Mouse (Mus musculus) forebrain, embryonic 16.5 days (tissue): ENCODE results near the gene Tle3. TPM values are rescaled to one million over a fixed set of nuclear protein-coding genes. Genes with fewer than 3 reads are reported as not detected.

Source experiments
- ATAC-seq: fragments of 200-750 bp; cut with Nextera tagmentation; 2 replicates; pipeline ENCODE4 v1.8.0; 2017; ENCODE audit warnings: mild to moderate bottlenecking, moderate library complexity
- H3K27ac ChIP-seq: fragments of 300-500 bp; sonication (generic); 2 replicates; pipeline ENCODE4 v1.5.1; 2014; ENCODE audit warnings: low read length, control low read depth
- H3K27me3 ChIP-seq: fragments of 300-500 bp; sonication (generic); replicated peaks from 2 replicates; pipeline ENCODE4 v1.6.1; 2014; ENCODE audit warnings: low read length; ENCODE audit not compliant: control insufficient read depth, insufficient read depth
- H3K36me3 ChIP-seq: fragments of 300-500 bp; sonication (generic); 2 replicates; pipeline ENCODE4 v1.6.1; 2014; ENCODE audit not compliant: control insufficient read depth, insufficient read depth
- H3K4me1 ChIP-seq: fragments of 300-500 bp; sonication (generic); replicated peaks from 2 replicates; pipeline ENCODE4 v1.6.1; 2014; ENCODE audit warnings: low read length; ENCODE audit not compliant: control insufficient read depth, insufficient read depth
- H3K4me2 ChIP-seq: fragments of 300-500 bp; sonication (generic); 2 replicates; pipeline ENCODE4 v1.6.1; 2014; ENCODE audit warnings: mild to moderate bottlenecking, low read length, control low read depth
- H3K4me3 ChIP-seq: fragments of 300-500 bp; sonication (generic); replicated peaks from 2 replicates; pipeline ENCODE4 v1.5.1; 2014; ENCODE audit warnings: mild to moderate bottlenecking, low read length, control low read depth
- H3K9ac ChIP-seq: fragments of 300-500 bp; sonication (generic); replicated peaks from 2 replicates; pipeline ENCODE4 v1.6.1; 2014; ENCODE audit warnings: low read depth, low read length, control low read depth
- H3K9me3 ChIP-seq: fragments of 300-500 bp; sonication (generic); 2 replicates; pipeline ENCODE4 v1.6.1; 2016; ENCODE audit warnings: low read length; ENCODE audit not compliant: control insufficient read depth
- WGBS: fragments of 180-500 bp; shearing (Covaris S2); extraction: QIAGEN DNeasy Blood & Tissue Kit; methylation state at CpG from one replicate; pipeline ENCODE4 v1.1.7; 2014; 5-methylcytosine and 5-hydroxymethylcytosine counted together
- polyA plus RNA-seq: library from polyadenylated mRNA; unstranded; fragments of >200 nt; fragmentation: Nextera tagmentation; extraction: Ambion mirVana; gene quantifications from 2 replicates; pipeline ENCODE4 v1.2.1, GENCODE M21; 2015

Gene Tle3
- polyA plus RNA-seq, 1 experiment from 2014 or later, result 36.8 TPM

DNA sequence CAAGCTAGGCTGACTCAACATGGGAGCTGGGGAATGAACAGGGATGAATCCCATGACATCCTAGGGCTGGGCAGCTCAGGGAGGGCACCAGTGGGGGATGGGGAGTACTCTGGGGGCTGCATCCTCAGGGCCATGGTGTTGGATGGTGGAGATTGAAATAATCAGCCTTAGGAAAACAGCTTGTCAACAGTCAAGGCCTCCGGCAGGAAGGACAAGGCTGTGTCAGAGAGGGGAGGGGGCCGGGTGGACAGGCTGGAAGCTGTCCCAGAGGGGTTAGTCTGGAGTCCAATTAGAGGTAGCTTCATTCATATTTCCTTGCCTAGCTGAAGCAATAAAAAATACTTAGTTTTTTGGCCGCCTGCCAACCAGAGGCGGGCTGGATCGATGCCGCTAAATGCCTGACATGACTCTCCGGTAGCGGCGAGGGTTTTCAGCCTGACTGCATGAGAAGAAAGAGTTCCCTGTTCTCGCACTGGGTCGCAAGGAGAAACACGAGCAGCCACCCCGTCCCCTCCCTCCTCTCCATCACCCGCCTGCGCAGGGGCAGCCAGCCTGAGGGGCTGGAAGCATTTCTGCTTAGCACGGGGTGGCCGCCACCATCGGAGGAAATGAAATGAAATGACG is 32.9 kb downstream of the Tle3 start:
- ATAC-seq, result peak; percentile 86
- Histone ChIP-seq H3K9me3 (no peaks in the 10 kb centered on the region), H3K27me3 (no peaks in the 10 kb centered on the region), H3K4me3 (peak overlapping the region; percentile 18; the same call in 1 of the 2 replicates), H3K27ac (peak overlapping the region; percentile 80), H3K9ac (no peak overlapping the region), H3K4me2 (peak overlapping the region; percentile 49), H3K4me1 (peaks cover 79% of the 10 kb centered on the region), H3K36me3 (peaks cover 25% of the 10 kb centered on the region)
- WGBS, result 3% methylated on average over 19 of the region's 19 CpGs

DNA sequence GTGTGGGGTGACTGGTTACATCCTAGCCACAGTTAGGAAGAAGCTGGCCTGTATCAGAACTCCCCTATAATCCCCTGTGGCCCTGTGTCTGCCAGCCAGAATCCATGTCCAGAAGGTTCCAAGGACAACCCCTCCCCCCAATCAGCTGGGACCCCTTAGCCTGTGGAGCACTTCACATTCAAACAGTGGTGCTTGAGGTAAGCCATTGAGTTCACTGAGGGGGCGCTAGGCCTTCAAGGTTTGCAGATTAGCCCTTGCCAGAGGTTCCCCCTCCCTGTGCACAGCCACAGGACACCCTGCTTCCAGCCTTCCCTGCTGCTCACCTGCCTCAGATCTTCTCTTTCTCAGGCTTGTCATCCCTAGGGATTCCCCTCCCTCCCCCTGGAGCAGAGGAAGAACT is 34.2 kb downstream of the Tle3 start:
- H3K36me3 ChIP-seq, result peaks cover 30% of the 10 kb centered on the region
- ATAC-seq, result no peak
- H3K27me3 ChIP-seq, result no peaks in the 10 kb centered on the region
- H3K4me3 ChIP-seq, result no peak overlapping the region
- H3K9me3 ChIP-seq, result no peaks in the 10 kb centered on the region
- WGBS, result 57% methylated on average over 1 of the region's 1 CpGs
- H3K9ac ChIP-seq, result no peak overlapping the region
- H3K4me2 ChIP-seq, result no peak overlapping the region
- peaks cover 67% of the 10 kb centered on the region for H3K4me1 ChIP-seq
- H3K27ac ChIP-seq, result no peak overlapping the region; the same call in 1 of the 2 replicates

DNA sequence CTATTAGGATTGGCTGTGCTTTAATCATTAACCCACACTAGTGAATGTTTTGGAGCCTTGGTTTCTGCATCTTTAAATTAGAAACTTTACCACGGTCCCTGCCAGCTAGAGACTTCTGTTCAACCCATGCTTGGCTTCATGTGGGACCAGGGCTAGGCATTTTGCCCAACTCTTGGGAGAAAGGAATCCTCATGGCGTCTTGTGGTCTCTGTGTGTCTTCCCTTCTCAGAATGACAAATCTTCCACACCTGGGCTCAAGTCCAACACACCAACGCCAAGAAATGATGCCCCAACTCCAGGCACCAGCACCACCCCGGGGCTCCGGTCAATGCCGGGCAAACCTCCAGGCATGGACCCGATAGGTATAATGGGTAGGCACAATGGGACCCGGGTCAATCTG is 36.9 kb downstream of the Tle3 start:
- Histone ChIP-seq H3K4me1 (peaks cover 42% of the 10 kb centered on the region), H3K9me3 (no peaks in the 10 kb centered on the region), H3K4me2 (no peak overlapping the region), H3K4me3 (no peak overlapping the region), H3K27me3 (no peaks in the 10 kb centered on the region), H3K36me3 (peaks cover 47% of the 10 kb centered on the region), H3K9ac (no peak overlapping the region), H3K27ac (no peak overlapping the region)
- 63% methylated on average over 8 of the region's 8 CpGs for WGBS
- ATAC-seq, result no peak

DNA sequence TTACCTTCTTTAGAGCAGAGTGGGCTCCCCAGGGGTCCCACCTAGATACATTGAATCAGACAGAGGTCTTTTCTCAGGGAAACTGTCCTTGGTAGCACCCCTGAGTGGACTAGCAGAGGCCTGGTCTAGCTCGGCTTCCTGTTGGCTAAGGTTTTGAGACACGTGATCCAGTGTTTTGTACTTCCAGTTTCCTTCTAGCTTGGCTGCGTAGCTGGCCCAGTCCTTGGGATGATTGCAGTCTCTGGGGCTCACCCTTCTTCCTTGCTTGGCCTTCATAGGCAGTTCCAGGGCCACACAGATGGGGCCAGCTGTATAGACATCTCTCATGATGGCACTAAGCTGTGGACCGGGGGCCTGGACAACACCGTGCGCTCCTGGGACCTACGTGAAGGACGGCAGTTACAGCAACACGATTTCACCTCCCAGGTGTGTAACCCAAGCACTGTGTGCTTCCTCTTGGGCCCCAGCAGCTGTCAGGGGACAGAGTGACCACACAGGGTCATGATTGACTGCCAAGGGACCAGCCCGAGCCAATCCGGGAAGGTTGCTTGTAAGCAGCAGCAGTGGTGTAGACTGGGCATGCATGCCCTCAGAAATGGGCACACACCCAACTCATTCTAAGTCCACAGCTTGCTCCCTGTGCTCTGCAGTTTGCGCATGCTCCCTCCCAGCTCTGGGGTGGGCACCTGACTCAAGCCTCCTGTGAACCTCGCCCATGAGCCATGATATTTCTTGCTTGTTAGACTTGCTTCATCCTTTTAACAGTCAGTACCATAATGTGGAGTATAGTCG is 41.7 kb downstream of the Tle3 start:
- 82% methylated on average over 14 of the region's 14 CpGs for WGBS
- Histone ChIP-seq H3K9me3 (no peaks in the 10 kb centered on the region), H3K27ac (no peak overlapping the region), H3K27me3 (no peaks in the 10 kb centered on the region), H3K4me3 (no peak overlapping the region), H3K36me3 (peaks cover 63% of the 10 kb centered on the region), H3K4me2 (no peak overlapping the region), H3K9ac (no peak overlapping the region), H3K4me1 (peaks cover 5% of the 10 kb centered on the region)
- no peak for ATAC-seq

DNA sequence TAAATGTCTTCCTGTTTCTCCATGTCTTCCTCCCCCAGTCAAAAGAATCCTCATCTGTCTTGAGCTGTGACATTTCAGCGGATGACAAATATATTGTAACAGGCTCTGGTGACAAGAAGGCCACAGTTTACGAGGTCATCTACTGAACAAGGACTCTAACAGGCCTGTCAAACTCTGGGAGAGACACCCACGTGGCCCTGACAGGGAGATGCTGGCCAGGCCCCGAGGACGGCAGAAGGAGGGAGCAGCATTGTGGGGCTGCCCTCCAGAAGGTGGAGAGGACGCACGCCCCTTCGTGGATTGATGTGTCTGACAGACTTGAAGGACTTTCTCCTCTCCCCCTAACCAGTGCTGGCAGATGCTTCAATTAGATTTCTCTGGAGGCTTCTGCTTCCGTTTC is 44.4 kb downstream of the Tle3 start:
- 66% methylated on average over 6 of the region's 9 CpGs for WGBS
- no peaks in the 10 kb centered on the region for H3K27me3 ChIP-seq
- H3K4me1 ChIP-seq, result no peaks in the 10 kb centered on the region
- no peak for ATAC-seq
- H3K4me3 ChIP-seq, result no peak overlapping the region
- H3K27ac ChIP-seq, result no peak overlapping the region
- peaks cover 53% of the 10 kb centered on the region for H3K36me3 ChIP-seq
- H3K4me2 ChIP-seq, result no peak overlapping the region
- no peak overlapping the region for H3K9ac ChIP-seq
- no peaks in the 10 kb centered on the region for H3K9me3 ChIP-seq

DNA sequence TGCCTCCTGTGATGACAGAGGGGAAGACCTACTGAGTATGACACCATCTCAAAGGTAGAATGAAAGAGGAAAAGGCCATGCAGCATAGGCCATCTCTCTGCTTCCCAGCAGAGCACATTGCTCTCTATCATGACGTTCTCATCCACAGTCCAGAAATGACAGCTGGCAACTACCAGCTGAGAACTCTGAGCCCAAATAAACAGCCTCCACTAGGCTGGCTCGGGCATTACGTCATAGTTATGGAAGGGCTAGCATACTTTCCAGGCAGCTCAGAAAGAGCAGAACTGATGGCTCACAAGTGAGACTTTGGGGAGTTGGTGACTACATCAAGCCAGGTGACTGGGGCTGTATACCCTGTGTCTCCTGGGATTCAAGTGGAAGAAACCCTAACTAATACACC is 49.5 kb downstream of the Tle3 start:
- Histone ChIP-seq H3K9me3 (no peaks in the 10 kb centered on the region), H3K36me3 (peaks cover 10% of the 10 kb centered on the region), H3K4me3 (no peak overlapping the region), H3K4me2 (no peak overlapping the region), H3K27ac (no peak overlapping the region), H3K9ac (no peak overlapping the region), H3K27me3 (no peaks in the 10 kb centered on the region), H3K4me1 (no peaks in the 10 kb centered on the region)
- no peak for ATAC-seq
- WGBS, result 89% methylated on average over 3 of the region's 3 CpGs

DNA sequence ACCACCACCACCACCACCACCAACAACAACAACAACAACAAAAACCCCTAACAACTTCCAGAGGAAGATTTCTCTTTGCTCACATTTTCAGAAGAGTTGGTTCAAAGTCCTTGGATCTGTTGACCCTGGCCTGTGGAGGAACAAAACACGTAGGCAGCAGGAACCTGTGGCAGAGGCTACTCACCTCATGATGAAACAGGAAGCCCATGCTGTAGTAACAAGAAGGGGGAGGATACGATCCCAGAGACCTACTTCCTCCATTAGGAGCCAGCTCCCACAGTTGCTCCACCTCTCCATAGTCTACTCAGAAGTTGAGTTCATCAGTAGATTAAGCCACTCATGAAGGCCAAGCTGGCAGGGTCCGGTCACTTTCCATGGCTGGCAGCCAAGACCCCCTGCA is 52.1 kb downstream of the Tle3 start:
- no peaks in the 10 kb centered on the region for H3K27me3 ChIP-seq

DNA sequence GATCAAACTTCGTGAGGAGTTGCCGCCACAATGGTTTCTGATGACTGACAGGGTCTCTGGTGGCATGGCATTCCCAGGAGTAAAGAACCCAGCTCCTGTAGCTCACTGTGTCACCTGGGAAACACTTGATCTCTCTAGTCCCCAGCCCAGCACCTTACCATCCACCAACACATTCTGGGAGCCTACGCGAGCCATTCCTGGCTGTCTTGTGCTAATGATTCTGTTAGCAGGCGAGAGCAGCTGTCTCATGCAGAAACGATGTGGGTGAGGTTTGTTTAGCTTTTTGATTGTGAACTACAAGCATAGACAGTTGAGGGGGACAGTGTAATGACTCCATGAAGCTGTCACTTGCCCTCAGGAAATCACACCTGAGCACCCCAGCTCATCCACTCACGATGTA is 54.3 kb downstream of the Tle3 start:
- no peak overlapping the region for H3K9ac ChIP-seq
- H3K4me1 ChIP-seq, result 0 out of 2 replicates have a peak, but pooled peaks cover 2% of the 10 kb centered on the region
- no peaks in the 10 kb centered on the region for H3K9me3 ChIP-seq
- no peak overlapping the region for H3K4me2 ChIP-seq
- H3K27me3 ChIP-seq, result no peaks in the 10 kb centered on the region
- no peak overlapping the region for H3K4me3 ChIP-seq
- H3K36me3 ChIP-seq, result no peaks in the 10 kb centered on the region
- no peak overlapping the region for H3K27ac ChIP-seq
- 71% methylated on average over 7 of the region's 7 CpGs for WGBS
- ATAC-seq, result no peak

More for the DNA sequence above, 52.1 kb downstream of the Tle3 start:
- H3K4me1 ChIP-seq, result 0 out of 2 replicates have a peak, but pooled peaks cover 2% of the 10 kb centered on the region
- H3K27ac ChIP-seq, result no peak overlapping the region
- H3K9ac ChIP-seq, result no peak overlapping the region
- H3K4me2 ChIP-seq, result no peak overlapping the region
- H3K9me3 ChIP-seq, result no peaks in the 10 kb centered on the region
- no peak for ATAC-seq
- WGBS, result 91% methylated on average over 3 of the region's 3 CpGs
- no peaks in the 10 kb centered on the region for H3K36me3 ChIP-seq
- no peak overlapping the region for H3K4me3 ChIP-seq

DNA sequence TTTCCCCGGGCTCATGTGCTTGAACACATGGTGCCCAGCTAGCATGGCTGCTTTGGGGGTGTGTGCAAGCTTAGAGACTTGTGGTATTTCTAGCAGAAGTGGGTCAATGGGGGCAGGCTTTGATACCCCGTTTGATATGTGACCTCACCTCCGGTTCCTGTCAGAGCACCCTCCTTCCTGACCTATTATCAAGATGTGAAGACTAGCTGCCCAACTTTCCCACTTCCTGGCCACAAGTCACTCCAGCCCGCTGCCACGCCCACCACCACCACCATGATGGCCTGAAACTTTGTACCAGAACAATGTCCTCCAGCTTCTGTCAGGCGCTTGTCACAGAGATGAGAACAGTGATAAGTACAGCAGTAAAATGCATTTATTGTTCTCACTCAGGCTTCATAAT is 54.9 kb downstream of the Tle3 start:
- Histone ChIP-seq H3K4me3 (no peak overlapping the region), H3K36me3 (no peaks in the 10 kb centered on the region), H3K9me3 (no peaks in the 10 kb centered on the region), H3K27ac (no peak overlapping the region), H3K27me3 (no peaks in the 10 kb centered on the region), H3K4me1 (0 out of 2 replicates have a peak, but pooled peaks cover 2% of the 10 kb centered on the region), H3K4me2 (no peak overlapping the region), H3K9ac (no peak overlapping the region)
- WGBS, result 88% methylated on average over 6 of the region's 6 CpGs
- no peak for ATAC-seq
